Mouse (Mus musculus): ENCODE results near the gene Vstm4.

Vstm4 gene

GRCm38 (mm10) chr14:32947512-32947911, 91.0 kb downstream of the Vstm4 start:
- DNase-seq (ENCODE audit: low spot score), result no peak

GRCm38 (mm10) chr14:32950312-32951301, 94.1 kb downstream of the Vstm4 start:
- no peak for DNase-seq (ENCODE audit: low spot score)

GRCm38 (mm10) chr14:32956486-32956885, 99.9 kb downstream of the Vstm4 start:
- DNase-seq (ENCODE audit: low spot score), result no peak

DNA sequence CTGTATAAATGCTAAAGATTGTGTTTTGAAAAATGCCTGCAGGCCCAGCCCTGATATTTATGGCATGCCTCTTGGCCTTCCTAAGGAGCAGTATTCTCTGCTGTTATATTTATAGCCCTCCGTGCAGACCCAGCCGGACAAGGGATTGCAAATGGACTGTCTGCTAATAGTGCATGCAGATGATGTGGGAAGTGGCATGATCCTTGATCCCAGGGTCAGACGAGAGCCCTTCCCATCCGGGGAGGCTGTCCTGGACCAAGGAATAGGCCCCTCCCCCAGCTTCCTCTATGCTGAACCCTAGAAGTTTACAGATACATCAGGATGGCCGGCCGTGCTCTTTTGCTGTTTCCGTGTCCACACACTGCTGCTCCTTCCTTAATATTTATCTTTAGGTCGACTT, 102.1 kb downstream of the Vstm4 start:
- DNase-seq (ENCODE audit: low spot score), result no peak

DNA sequence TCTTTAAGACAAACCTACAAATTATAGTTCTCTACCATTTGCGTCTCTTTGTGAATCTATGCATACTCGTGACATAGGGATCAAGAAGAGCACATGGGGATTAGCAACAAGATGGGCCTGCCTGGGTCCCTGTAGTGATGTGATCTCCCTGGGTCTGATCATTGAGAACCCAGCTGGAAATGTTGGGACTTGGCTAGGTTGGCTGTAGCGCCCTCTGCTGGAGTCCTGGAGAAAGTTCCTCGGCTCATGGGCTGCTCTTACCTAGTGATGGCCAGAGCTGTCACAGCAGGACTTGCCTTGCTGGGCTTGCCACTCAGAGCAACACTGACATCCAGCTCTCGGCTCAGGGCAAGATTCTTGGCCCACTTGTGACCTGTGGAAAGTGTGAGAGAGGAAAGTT, 103.9 kb downstream of the Vstm4 start:
- peak; percentile 5 for DNase-seq (ENCODE audit: low spot score)

DNA sequence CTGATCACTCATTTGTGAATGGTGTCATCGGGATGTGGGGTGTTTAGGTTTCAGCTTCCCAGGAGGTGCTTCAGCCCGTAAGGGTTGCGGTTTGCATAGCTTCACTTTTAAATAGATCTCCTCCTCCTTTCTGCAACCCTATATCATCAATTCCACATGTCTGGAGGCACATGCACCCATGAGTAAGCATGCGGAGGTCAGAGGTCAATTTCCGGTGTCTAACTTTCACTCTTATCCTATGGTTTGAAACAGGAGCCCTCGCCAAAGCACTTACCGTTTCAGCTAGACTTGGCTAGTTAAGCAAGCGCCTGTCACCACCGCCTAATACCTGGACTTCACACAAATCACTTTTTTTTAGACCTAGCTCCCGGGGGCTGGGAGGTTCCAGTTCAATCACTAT, 108.2 kb downstream of the Vstm4 start:
- no peak for DNase-seq (ENCODE audit: low spot score)

DNA sequence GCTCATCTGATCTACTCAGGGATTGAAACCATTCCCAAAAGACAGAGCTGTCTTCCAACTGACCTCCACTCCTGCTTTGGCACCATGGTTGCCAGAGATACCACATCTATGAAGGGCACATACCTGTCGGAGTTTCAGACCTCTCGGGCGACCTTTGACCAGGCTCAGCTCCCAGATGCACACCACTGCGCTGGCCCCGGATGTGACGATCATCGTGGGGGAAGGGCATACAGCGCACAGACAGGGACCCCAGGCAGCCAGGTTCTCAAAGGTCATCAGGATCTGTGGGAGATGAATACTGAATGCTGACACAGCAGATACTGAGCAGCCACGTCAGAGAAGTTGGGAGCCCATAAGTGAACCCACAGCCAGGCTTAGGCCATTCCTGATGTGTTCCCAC, 114.1 kb downstream of the Vstm4 start:
- DNase-seq (ENCODE audit: low spot score), result no peak

DNA sequence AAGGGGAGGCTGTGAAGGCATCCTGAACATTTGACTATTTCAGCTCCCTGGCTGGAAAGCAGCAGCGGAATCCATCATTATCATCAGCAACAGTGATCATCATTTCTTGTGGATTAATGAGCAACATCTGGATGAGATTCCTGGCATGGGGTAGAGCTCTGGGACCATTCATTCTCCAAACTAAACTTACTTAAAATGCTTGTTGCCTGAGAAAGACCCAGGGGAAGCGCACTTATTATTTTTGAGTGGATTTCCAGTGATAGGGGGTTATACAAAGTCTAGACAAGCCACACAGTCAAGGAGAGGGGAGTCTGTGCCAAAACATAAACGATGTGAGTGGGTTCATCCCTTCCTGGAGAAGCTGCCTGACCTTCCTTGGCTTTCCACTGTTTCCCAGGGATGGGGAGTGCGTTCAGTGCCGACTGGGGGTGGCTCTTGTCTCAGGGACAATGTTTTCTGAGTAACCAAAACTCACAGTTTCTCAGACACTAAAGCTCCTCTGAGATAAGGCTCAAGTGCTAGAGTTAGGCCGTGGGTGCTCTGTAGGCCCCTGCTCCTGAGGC, 127.7 kb downstream of the Vstm4 start:
- no peak for DNase-seq (ENCODE audit: low spot score)

DNA sequence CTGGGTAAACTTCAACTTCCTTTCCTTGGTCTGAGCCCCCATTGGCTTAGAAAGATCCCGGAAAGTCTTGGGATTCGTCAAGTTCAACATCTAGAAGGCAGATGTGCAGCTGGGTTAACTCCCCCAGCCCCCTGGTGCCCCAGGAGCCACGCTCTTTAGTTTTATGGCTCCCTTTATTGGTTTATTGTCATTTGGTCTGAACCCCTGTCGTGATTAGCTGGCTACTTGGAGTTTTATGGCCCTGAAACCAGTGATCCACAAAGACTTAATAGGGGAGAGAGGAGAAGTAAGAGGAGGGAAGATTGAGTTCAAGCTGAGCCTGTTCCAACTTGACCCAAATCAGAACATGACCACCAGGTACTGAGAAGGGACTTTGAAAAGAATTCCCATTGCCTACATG, 130.1 kb downstream of the Vstm4 start:
- no peak for DNase-seq (ENCODE audit: low spot score)

Measured in adipocyte (in vitro differentiated cells).